Mouse (Mus musculus): Measurements from ENCODE around the gene Clmn.

DNA sequence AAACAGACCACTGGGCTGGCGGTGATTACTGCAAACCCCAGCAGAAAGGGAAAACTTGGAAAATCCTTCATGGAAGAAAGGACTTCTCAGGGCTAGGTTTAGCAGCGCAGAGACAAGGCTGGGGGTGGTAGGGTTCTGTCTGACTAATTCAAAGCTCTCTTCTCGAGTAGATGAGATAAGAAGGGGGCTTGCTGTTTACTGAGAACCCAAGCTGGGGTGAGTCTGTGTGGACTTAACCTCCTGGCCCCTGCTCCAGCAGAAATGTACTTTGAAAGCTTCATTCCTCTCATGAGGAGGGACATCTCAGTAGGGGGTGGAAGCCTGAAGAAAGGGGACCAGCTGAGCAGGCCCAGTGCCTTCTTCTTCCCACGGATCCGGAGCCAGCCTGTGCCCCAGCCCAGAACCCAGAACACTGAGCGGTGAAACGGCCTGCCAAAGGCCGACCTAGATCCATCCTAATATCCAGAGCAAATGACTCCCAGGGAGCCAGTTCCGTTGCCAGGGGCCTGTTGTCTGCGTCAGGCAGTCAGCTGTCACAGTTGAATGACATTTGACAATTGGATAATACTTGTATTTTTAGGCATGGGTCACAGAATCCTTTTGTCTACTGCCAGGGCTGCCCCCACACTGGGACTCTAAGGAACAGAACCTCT, 47.5 kb upstream of the Clmn start:
- TF ChIP-seq CTCF (IDR thresholded peaks at IDR 0.05; ENCODE audit: control insufficient read depth, insufficient read depth, low read length) (no peak), POLR2A (IDR thresholded peaks at IDR 0.05; ENCODE audit: borderline replicate concordance, control insufficient read depth, low read depth, low read length) (no peak)

Measured in bone marrow, adult 2 months (tissue).